11 mouse cellular contexts compared by ENCODE assay signal in the genomic region with DNA sequence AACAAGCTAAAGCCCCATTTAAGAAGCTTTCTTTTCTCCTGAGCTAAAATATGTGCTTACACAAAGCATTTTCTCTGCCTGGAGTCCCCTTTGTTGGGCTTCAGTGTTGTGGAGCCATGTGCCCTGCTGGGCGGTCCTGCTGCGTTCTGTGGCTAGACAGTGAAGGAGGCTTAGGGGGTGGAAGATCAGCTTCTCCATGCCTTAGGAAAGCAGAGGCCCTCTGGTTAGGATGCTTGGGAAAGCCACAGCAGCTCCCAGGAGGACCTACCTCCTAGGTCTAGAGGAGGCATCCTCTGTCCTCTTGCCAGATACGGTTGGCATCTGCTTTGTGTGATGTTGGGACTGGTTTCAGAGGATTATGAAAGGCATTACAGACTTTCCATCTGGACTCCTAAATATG. TPM values are rescaled to one million over a fixed set of nuclear protein-coding genes. Genes with fewer than 3 reads are reported as not detected.
A peak's percentile ranks its signal among the peaks of the same experiment; 100 is the strongest.
DNase-seq lines count a peak whose midpoint lies in the region; ATAC-seq and TF ChIP-seq lines count a peak whose summit lies in the region.
"Had no signal": no experiment of that assay in that cellular context is flagged by ENCODE, and none has a peak within 500 bp of the region (broad histone marks: within the 10 kb centered on the region; RNA-seq: fewer than 3 reads in every experiment).

No protein-coding gene starts in this region.

- TF ChIP-seq CTCF in midbrain, postnatal 0 days (IDR thresholded peaks at IDR 0.05), result no peak

- 0 out of 2 replicates have a peak, but pooled peaks have one; percentile 16 for ATAC-seq in embryonic facial prominence, embryonic 14.5 days (ENCODE audit: low read depth)
- peak; percentile 53 for ATAC-seq in hindbrain, embryonic 14.5 days (ENCODE audit: low FRiP score)
- ATAC-seq in midbrain, postnatal 0 days (ENCODE audit: low FRiP score), result no peak
- no peak for ATAC-seq in erythroid progenitor cell, adult 5-6 weeks (replicated peaks; ENCODE audit: low FRiP score, poor library complexity, severe bottlenecking)
- ATAC-seq: intestine, embryonic 16.5 days had no signal

- DNase-seq in embryo, embryonic 11 days, result peak; percentile 59
- DNase-seq in embryonic facial prominence, embryonic 14.5 days (ENCODE audit: low spot score), result no peak
- no peak for DNase-seq in hindbrain, embryonic 14.5 days (ENCODE audit: low spot score)
- DNase-seq in midbrain, postnatal 0 days (ENCODE audit: low spot score), result peak; percentile 58
- no peak for DNase-seq in gastrocnemius, adult 8-10 months (ENCODE audit: low spot score in 2 of 2)
- no peak for DNase-seq in gastrocnemius, postnatal 14 days
- DNase-seq in adrenal gland, adult 8-10 months, result no peak
- DNase-seq: cerebellum, adult 8-10 months; thymus, adult 2 months had no signal

- intact Hi-C loops in gastrocnemius, postnatal 14 days (cut with DNase I; ENCODE audit: low total_unique reads), result no loop called here

- no peak overlapping the region for H3K9ac ChIP-seq in embryonic facial prominence, embryonic 14.5 days (ENCODE audit: low read depth, low read length)
- H3K9ac ChIP-seq in hindbrain, embryonic 14.5 days, result no peak overlapping the region
- no peak overlapping the region for H3K9ac ChIP-seq in midbrain, postnatal 0 days (replicated peaks; ENCODE audit: low read length, poor library complexity, severe bottlenecking)

- H3K4me2 ChIP-seq in embryonic facial prominence, embryonic 14.5 days (ENCODE audit: low read depth, low read length), result no peak overlapping the region
- H3K4me2 ChIP-seq in hindbrain, embryonic 14.5 days (replicated peaks), result no peak overlapping the region
- H3K4me2 ChIP-seq in midbrain, postnatal 0 days (ENCODE audit: low read depth, low read length, poor library complexity, severe bottlenecking), result no peak overlapping the region

- no peaks in the 10 kb centered on the region for H3K36me3 ChIP-seq in embryonic facial prominence, embryonic 14.5 days (ENCODE audit: control insufficient read depth, insufficient read depth, low read length)
- no peaks in the 10 kb centered on the region for H3K36me3 ChIP-seq in hindbrain, embryonic 14.5 days (replicated peaks; ENCODE audit: control insufficient read depth, insufficient read depth)
- no peaks in the 10 kb centered on the region for H3K36me3 ChIP-seq in midbrain, postnatal 0 days (ENCODE audit: insufficient read depth, low read length)

- peaks cover 14% of the 10 kb centered on the region for H3K4me1 ChIP-seq in embryonic facial prominence, embryonic 14.5 days (ENCODE audit: control insufficient read depth, insufficient read depth, low read length)
- H3K4me1 ChIP-seq in hindbrain, embryonic 14.5 days (replicated peaks; ENCODE audit: control insufficient read depth, insufficient read depth, low read length), result peaks cover 16% of the 10 kb centered on the region; the same call in 1 of the 2 replicates
- H3K4me1 ChIP-seq in midbrain, postnatal 0 days (ENCODE audit: insufficient read depth, low read length), result peaks cover 2% of the 10 kb centered on the region; the same call in 1 of the 2 replicates

- WGBS in embryonic facial prominence, embryonic 14.5 days, result 36% methylated on average over 3 of the region's 3 CpGs
- 10% methylated on average over 3 of the region's 3 CpGs for WGBS in hindbrain, embryonic 14.5 days
- 25% methylated on average over 3 of the region's 3 CpGs for WGBS in midbrain, postnatal 0 days

- no peaks in the 10 kb centered on the region for H3K27me3 ChIP-seq in embryonic facial prominence, embryonic 14.5 days (replicated peaks; ENCODE audit: control insufficient read depth, insufficient read depth, low read length)
- H3K27me3 ChIP-seq in hindbrain, embryonic 14.5 days (ENCODE audit: control insufficient read depth, insufficient read depth, low read length), result no peaks in the 10 kb centered on the region
- no peaks in the 10 kb centered on the region for H3K27me3 ChIP-seq in midbrain, postnatal 0 days (ENCODE audit: insufficient read depth, low read length)

- H3K9me3 ChIP-seq in embryonic facial prominence, embryonic 14.5 days (ENCODE audit: control insufficient read depth, low read length), result no peaks in the 10 kb centered on the region
- H3K9me3 ChIP-seq in hindbrain, embryonic 14.5 days (ENCODE audit: control insufficient read depth, low read length), result no peaks in the 10 kb centered on the region
- H3K9me3 ChIP-seq in midbrain, postnatal 0 days (ENCODE audit: low read length), result no peaks in the 10 kb centered on the region

- no peak overlapping the region for H3K4me3 ChIP-seq in embryonic facial prominence, embryonic 14.5 days (ENCODE audit: low read depth, low read length)
- H3K4me3 ChIP-seq in hindbrain, embryonic 14.5 days (replicated peaks; ENCODE audit: low read length), result no peak overlapping the region
- no peak overlapping the region for H3K4me3 ChIP-seq in midbrain, postnatal 0 days (ENCODE audit: low read depth, low read length)

- H3K27ac ChIP-seq in embryonic facial prominence, embryonic 14.5 days (replicated peaks; ENCODE audit: low read depth, low read length), result no peak overlapping the region
- peak overlapping the region; percentile 71 for H3K27ac ChIP-seq in hindbrain, embryonic 14.5 days
- H3K27ac ChIP-seq in midbrain, postnatal 0 days (ENCODE audit: low read depth, low read length), result no peak overlapping the region

RNA-seq across cellular contexts. Expression of gene Nhsl1, which starts 56.5 kb away (rescaled TPM):
- 12.9 and 14.9 TPM in 2 replicates for polyA plus RNA-seq in embryonic facial prominence, embryonic 14.5 days (2014; fragmentation: Nextera tagmentation; extraction: Ambion mirVana)
- polyA plus RNA-seq in hindbrain, embryonic 14.5 days (2014; fragmentation: Nextera tagmentation; extraction: Ambion mirVana), result 17.7 and 17.8 TPM in 2 replicates
- 16.0 and 18.0 TPM in 2 replicates for total RNA-seq in midbrain, postnatal 0 days (2014; rRNA removed)
- polyA plus RNA-seq in midbrain, postnatal 0 days (2015; fragmentation: Nextera tagmentation; extraction: Ambion mirVana), result 6.7 and 7.2 TPM in 2 replicates
- 1 to 10 TPM; 5.9 to 7.1 (median 6.4) TPM for total RNA-seq in gastrocnemius, adult 8-10 months (2022)
- under 0.01 TPM in 1 of 2 replicates, not detected in the other for total RNA-seq in erythroid progenitor cell, adult 5-6 weeks (2015; ENCODE audit: low replicate concordance)
- total RNA-seq in erythroid progenitor cell, adult 5-6 weeks (2017; ENCODE audit: low replicate concordance), result not detected in 2 replicates
- total RNA-seq in gastrocnemius, postnatal 14 days (2021), result 1 to 10 TPM; 6.6 to 7.5 TPM
- 1 to 10 TPM; 2.2 to 5.6 (median 3.6) TPM for total RNA-seq in adrenal gland, adult 8-10 months (2022)

Comparison
In these comparisons a context has a peak if more than half of its experiments do, and no peak if none do; other contexts are left out.
1. DNase-seq: peak in embryo, embryonic 11 days (single experiment) and midbrain, postnatal 0 days (single experiment); none in embryonic facial prominence, embryonic 14.5 days (single experiment), hindbrain, embryonic 14.5 days (single experiment), gastrocnemius, adult 8-10 months (0 of 2), gastrocnemius, postnatal 14 days (single experiment) and adrenal gland, adult 8-10 months (single experiment).
2. ATAC-seq: peak in embryonic facial prominence, embryonic 14.5 days (single experiment) and hindbrain, embryonic 14.5 days (single experiment); none in midbrain, postnatal 0 days (single experiment) and erythroid progenitor cell, adult 5-6 weeks (single experiment).